Mouse (Mus musculus) neural tube, embryonic 12.5 days (tissue): ENCODE results near the gene Chst15. TPM values are rescaled to one million over a fixed set of nuclear protein-coding genes. Genes with fewer than 3 reads are reported as not detected.

Source experiments
- ATAC-seq: fragments of 200-750 bp; cut with Nextera tagmentation; 2 replicates; pipeline ENCODE4 v1.8.0; 2017; ENCODE audit warnings: low read depth, mild to moderate bottlenecking, moderate TSS enrichment, moderate library complexity; ENCODE audit not compliant: low FRiP score
- H3K27ac ChIP-seq: fragments of 300-500 bp; sonication (generic); 2 replicates; pipeline ENCODE4 v1.5.1; 2016
- H3K27me3 ChIP-seq: fragments of 300-500 bp; sonication (generic); replicated peaks from 2 replicates; pipeline ENCODE4 v1.6.1; 2016; ENCODE audit warnings: mild to moderate bottlenecking
- H3K36me3 ChIP-seq: fragments of 300-500 bp; sonication (generic); 2 replicates; pipeline ENCODE4 v1.6.1; 2016; ENCODE audit warnings: mild to moderate bottlenecking
- H3K4me1 ChIP-seq: fragments of 300-500 bp; sonication (generic); 2 replicates; pipeline ENCODE4 v1.6.1; 2016
- H3K4me2 ChIP-seq: fragments of 300-500 bp; sonication (generic); replicated peaks from 2 replicates; pipeline ENCODE4 v1.6.1; 2016; ENCODE audit warnings: mild to moderate bottlenecking
- H3K4me3 ChIP-seq: fragments of 300-500 bp; sonication (generic); 2 replicates; pipeline ENCODE4 v1.5.1; 2016
- H3K9ac ChIP-seq: fragments of 300-500 bp; sonication (generic); 2 replicates; pipeline ENCODE4 v1.6.1; 2016; ENCODE audit warnings: mild to moderate bottlenecking
- H3K9me3 ChIP-seq: fragments of 300-500 bp; sonication (generic); 2 replicates; pipeline ENCODE4 v1.6.1; 2016; ENCODE audit warnings: mild to moderate bottlenecking
- WGBS: fragments of 180-500 bp; shearing (Covaris S2); methylation state at CpG from one replicate; pipeline ENCODE4 v1.1.7; 2016; 5-methylcytosine and 5-hydroxymethylcytosine counted together
- polyA plus RNA-seq: library from polyadenylated mRNA; unstranded; fragments of >200 nt; fragmentation: Nextera tagmentation; extraction: Ambion mirVana; gene quantifications from 2 replicates; pipeline ENCODE4 v1.2.1, GENCODE M21; 2016

Gene Chst15
- polyA plus RNA-seq, 1 experiment from 2014 or later = 35.7 TPM

DNA sequence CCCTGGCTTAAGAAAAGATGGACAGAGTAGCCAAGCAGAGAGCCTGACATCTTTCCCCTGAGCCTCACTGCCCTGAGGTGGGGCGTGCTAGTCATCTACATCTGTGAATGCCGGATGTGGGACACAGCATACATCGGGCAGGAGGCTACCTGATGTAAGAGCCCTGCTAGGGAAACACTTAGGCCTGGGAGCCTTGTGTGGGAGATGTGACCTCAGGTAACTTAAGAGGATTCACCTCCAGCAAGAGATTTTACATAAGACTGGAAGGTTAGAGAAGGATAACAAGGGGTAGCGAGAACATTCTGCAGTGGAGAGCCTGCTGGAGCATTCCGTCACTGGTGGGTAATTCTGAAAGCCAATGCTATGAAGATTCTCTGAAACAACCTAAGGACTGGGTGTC, 69.9 kb downstream of the Chst15 start:
- Histone ChIP-seq H3K27ac (peak overlapping the region; percentile 81), H3K9ac (no peak overlapping the region), H3K9me3 (no peaks in the 10 kb centered on the region), H3K27me3 (no peaks in the 10 kb centered on the region), H3K4me2 (peak overlapping the region; percentile 12), H3K4me3 (no peak overlapping the region), H3K36me3 (peaks cover 36% of the 10 kb centered on the region), H3K4me1 (peaks cover 38% of the 10 kb centered on the region)
- 37% methylated on average over 5 of the region's 5 CpGs for WGBS
- 0 out of 2 replicates have a peak, but pooled peaks have one; percentile 11 for ATAC-seq

DNA sequence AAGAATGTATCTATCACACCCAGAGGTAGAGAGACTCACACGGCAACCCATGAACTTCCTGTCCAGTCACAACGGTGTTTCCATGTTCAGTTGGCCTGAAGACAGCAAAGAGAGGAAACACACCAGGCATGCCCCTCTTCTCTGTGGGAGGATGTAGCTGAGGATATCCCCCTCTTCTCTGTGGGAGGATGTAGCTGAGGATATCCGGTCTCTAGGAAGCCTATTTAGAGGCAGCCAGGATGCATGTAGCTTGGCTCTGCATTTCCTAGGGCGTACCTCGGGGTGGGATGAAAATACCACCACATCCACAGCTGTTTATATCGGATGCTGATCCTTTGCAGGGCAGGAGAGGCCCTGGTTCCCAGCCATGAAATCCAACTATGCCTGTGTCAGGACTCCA, 71.3 kb downstream of the Chst15 start:
- Histone ChIP-seq H3K9ac (0 out of 2 replicates have a peak overlapping the region, but pooled peaks have one; percentile 8), H3K4me2 (no peak overlapping the region), H3K27ac (no peak overlapping the region), H3K36me3 (peaks cover 49% of the 10 kb centered on the region), H3K27me3 (no peaks in the 10 kb centered on the region), H3K4me1 (peaks cover 38% of the 10 kb centered on the region), H3K4me3 (no peak overlapping the region), H3K9me3 (no peaks in the 10 kb centered on the region)
- ATAC-seq = no peak
- WGBS = 84% methylated on average over 6 of the region's 6 CpGs

DNA sequence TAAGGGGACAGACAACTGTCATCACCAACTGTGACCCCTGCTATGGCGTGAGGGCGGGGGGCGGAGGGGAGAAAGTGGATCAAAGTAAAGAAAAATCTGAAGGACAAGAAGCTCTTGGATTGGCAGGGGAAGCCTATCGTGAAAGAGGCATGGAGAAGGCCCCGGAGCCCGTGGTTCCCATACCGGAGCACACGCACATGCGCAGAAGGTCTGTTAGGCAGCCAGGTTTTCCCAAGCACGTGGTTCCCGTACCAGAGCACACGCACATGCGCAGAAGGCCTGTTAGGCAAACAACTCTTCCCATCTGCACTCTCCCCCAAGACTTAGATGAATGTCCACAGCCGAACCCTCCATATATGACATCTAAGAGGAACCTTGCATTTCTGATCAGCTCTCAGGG, 72.4 kb downstream of the Chst15 start:
- H3K9ac ChIP-seq = no peak overlapping the region
- no peak overlapping the region for H3K4me3 ChIP-seq
- WGBS = 93% methylated on average over 14 of the region's 14 CpGs
- no peaks in the 10 kb centered on the region for H3K9me3 ChIP-seq
- peaks cover 34% of the 10 kb centered on the region for H3K4me1 ChIP-seq
- H3K27me3 ChIP-seq = no peaks in the 10 kb centered on the region
- H3K36me3 ChIP-seq = peaks cover 55% of the 10 kb centered on the region
- H3K4me2 ChIP-seq = no peak overlapping the region
- no peak for ATAC-seq
- no peak overlapping the region for H3K27ac ChIP-seq

DNA sequence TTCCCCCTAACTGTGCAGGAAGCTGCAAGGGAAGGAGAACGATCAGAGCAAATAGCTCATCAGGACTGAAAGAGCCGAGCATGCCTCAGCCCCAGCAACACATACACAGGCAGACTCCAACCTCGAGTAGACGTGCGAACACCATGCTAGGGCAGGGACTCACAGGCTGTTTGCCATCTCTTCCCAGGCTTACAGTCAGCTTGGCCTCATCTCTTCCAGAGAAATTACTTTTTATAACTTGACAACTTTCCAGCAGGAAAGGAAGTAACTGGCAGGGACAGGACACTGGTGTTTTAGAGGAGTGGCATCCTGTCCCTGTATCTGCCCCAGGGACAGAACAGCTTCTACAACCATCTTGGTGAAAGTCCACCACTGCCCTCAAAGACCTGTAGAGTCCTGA, 73.8 kb downstream of the Chst15 start:
- WGBS = 84% methylated on average over 5 of the region's 5 CpGs
- H3K4me1 ChIP-seq = peaks cover 23% of the 10 kb centered on the region
- H3K9ac ChIP-seq = no peak overlapping the region
- peaks cover 65% of the 10 kb centered on the region for H3K36me3 ChIP-seq
- ATAC-seq = no peak
- no peaks in the 10 kb centered on the region for H3K27me3 ChIP-seq
- no peak overlapping the region for H3K27ac ChIP-seq
- no peak overlapping the region for H3K4me2 ChIP-seq
- no peaks in the 10 kb centered on the region for H3K9me3 ChIP-seq
- no peak overlapping the region for H3K4me3 ChIP-seq

DNA sequence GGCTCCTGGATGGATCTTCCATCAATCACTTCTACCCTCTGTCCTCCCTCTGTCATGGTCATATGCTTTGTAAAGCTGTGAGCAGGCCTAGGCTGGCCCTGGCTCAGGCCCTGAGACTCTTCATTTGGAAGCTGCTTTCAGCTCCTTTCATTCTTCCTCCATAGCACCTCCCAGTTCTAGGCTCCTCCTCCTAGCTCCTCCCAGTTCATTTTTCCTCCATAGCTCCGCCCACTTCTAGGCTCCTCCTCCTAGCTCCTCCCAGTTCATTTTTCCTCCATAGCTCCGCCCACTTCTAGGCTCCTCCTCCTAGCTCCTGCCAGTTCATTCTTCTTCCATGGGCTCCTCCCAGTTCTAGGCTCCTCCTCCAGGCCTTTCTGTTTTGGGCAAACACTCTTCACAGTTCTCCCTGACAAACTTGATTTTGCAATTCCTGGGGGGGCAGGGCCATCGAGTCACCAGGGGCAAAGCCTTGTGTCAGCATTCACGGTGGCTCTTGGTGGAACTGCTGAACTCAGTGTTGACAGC, 74.3 kb downstream of the Chst15 start:
- H3K4me3 ChIP-seq = no peak overlapping the region
- H3K4me2 ChIP-seq = no peak overlapping the region
- 48% methylated on average over 4 of the region's 4 CpGs for WGBS
- ATAC-seq = peak; percentile 43; the same call in 1 of the 2 replicates
- no peak overlapping the region for H3K27ac ChIP-seq
- no peaks in the 10 kb centered on the region for H3K9me3 ChIP-seq
- H3K9ac ChIP-seq = no peak overlapping the region
- peaks cover 17% of the 10 kb centered on the region for H3K4me1 ChIP-seq
- peaks cover 71% of the 10 kb centered on the region for H3K36me3 ChIP-seq
- no peaks in the 10 kb centered on the region for H3K27me3 ChIP-seq

DNA sequence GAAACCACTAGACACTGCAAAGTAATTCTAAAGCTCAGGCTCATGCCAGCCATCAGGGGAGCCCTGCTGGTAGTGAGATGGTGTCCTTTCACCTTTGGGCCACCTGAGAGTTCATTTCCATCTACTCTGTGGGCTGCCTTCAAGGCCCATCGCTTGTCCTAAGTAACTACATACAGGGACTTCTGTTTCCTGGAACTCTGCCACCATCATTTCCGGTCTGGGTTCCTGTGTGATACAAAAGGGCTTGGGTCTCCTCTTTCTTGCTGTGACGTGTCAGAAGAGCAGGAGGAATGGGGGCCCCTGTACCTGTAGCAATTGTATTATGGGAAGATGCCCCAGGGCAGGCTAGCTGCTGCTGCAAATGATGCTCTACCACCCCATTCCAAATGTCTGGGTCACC, 78.1 kb downstream of the Chst15 start:
- H3K27ac ChIP-seq = no peak overlapping the region
- H3K9ac ChIP-seq = no peak overlapping the region
- peaks cover 73% of the 10 kb centered on the region for H3K36me3 ChIP-seq
- H3K4me2 ChIP-seq = no peak overlapping the region
- no peaks in the 10 kb centered on the region for H3K27me3 ChIP-seq
- no peaks in the 10 kb centered on the region for H3K4me1 ChIP-seq
- H3K9me3 ChIP-seq = no peaks in the 10 kb centered on the region
- WGBS = 95% methylated on average over 3 of the region's 3 CpGs
- H3K4me3 ChIP-seq = no peak overlapping the region
- ATAC-seq = no peak

DNA sequence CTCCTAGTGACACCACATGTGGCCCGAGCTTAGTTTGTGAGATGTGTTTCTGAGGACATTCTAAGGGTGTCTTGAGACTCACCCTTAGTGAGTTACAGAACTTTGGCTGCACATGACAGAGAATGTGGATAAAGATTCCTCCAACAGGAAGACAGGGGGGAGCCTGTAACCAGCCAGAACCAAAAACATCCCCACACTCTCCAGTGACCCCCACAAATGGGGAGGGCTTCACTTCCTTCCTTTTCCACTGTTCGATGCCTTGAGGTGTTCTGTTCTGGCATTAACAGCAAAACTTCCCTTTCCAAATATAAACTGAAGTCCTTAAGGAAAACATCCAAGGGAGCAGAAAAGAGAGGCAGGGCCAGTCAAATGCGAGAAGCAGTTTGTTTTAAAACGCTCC, 79.8 kb downstream of the Chst15 start:
- WGBS = 77% methylated on average over 4 of the region's 4 CpGs
- Histone ChIP-seq H3K4me1 (peaks cover 3% of the 10 kb centered on the region; the same call in 1 of the 2 replicates), H3K27ac (no peak overlapping the region), H3K4me3 (no peak overlapping the region), H3K9ac (no peak overlapping the region), H3K9me3 (no peaks in the 10 kb centered on the region), H3K27me3 (no peaks in the 10 kb centered on the region), H3K36me3 (peaks cover 57% of the 10 kb centered on the region), H3K4me2 (no peak overlapping the region)
- no peak for ATAC-seq

DNA sequence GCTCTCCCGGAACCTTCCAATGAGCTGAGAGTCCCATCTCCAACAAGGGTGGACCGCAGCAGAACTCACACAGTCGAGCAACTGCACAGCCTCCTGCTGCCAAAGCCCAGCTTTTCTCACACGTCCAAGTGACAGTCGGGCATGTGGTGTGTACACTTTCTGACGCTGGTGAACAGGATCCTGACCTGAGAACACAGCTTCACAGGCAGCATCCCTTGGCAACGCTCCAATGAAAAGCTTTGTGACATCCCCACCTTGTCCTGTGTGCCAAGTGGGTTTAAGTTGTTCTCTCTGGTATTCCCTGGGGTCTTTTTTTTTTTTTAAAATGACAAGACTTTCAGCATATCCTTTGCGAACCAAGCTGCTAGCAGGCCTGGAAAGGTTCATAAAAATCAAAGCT, 80.2 kb downstream of the Chst15 start:
- no peak overlapping the region for H3K9ac ChIP-seq
- no peak overlapping the region for H3K4me3 ChIP-seq
- H3K4me1 ChIP-seq = peaks cover 3% of the 10 kb centered on the region; the same call in 1 of the 2 replicates
- peaks cover 53% of the 10 kb centered on the region for H3K36me3 ChIP-seq
- H3K27me3 ChIP-seq = no peaks in the 10 kb centered on the region
- H3K27ac ChIP-seq = no peak overlapping the region
- no peak overlapping the region for H3K4me2 ChIP-seq
- ATAC-seq = no peak
- H3K9me3 ChIP-seq = no peaks in the 10 kb centered on the region
- 79% methylated on average over 8 of the region's 8 CpGs for WGBS

DNA sequence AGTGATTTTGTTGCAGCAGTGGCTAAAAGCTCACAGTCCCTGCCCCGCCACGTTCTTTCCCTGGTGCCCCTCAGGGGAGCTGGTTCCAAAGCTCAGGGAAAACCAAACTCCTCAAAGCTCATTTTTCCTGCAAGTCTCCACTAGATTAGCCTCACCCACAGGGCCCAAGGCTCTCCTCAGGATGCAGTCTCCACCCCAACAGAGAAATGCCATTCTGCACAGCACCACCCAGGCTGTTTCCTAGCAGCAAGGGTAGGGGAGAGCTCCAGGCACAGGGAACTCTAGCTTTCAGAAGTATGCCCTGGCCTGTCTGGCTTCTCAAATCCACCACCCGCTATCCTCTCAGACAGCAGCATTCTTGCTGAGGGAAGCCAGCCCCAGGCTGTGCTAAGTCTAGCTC, 82.8 kb downstream of the Chst15 start:
- H3K9ac ChIP-seq = no peak overlapping the region
- no peak overlapping the region for H3K27ac ChIP-seq

DNA sequence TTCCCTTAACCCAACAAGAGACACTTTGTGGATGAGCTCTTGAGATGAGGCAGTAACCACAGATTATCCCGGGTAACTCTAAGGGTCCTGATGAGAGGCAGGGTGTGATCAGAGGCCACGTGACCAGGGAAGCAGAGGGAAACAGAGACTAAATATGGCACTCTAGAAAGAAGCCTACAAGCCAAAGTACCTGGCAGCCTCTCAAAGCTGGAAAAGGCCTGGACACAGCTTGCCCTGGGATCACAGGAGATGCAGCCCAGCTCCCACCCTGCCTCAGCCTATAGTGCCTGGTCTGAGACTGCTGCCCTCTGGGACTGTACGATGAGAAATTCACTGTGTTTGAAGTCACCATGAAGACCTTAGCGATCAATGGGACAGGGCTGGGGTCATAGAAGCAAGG, 83.3 kb downstream of the Chst15 start:
- Histone ChIP-seq H3K4me1 (peaks cover 3% of the 10 kb centered on the region; the same call in 1 of the 2 replicates), H3K36me3 (peaks cover 30% of the 10 kb centered on the region), H3K27ac (no peak overlapping the region), H3K4me2 (no peak overlapping the region), H3K9ac (no peak overlapping the region), H3K9me3 (no peaks in the 10 kb centered on the region), H3K27me3 (no peaks in the 10 kb centered on the region), H3K4me3 (no peak overlapping the region)
- 84% methylated on average over 4 of the region's 4 CpGs for WGBS
- ATAC-seq = no peak

More for the DNA sequence above, 82.8 kb downstream of the Chst15 start:
- Histone ChIP-seq H3K4me2 (no peak overlapping the region), H3K27me3 (no peaks in the 10 kb centered on the region), H3K4me1 (peaks cover 3% of the 10 kb centered on the region; the same call in 1 of the 2 replicates), H3K4me3 (no peak overlapping the region), H3K9me3 (no peaks in the 10 kb centered on the region), H3K36me3 (peaks cover 35% of the 10 kb centered on the region)
- WGBS = 73% methylated on average over 3 of the region's 3 CpGs
- no peak for ATAC-seq

DNA sequence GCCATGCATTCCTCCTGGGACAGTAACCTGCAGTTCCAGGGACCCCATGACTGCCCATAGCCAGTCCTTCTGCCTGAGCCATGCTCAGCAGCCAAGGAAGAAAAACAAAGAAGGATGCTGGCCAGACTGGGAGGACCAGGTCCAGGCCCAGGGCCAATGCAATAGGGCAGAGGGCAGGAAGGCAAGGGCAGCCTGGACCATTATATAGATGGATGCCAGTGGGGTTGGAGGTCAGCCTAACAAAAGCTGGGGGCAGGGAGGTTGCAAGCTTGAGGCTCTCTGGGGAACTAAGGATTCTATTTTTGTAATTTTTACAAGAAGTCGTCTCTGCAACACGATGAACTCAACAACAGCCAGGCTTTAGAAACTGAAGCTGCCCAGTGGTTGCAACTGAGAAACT, 84.1 kb downstream of the Chst15 start:
- no peak overlapping the region for H3K4me2 ChIP-seq
- no peak overlapping the region for H3K4me3 ChIP-seq
- WGBS = 16% methylated on average over 2 of the region's 2 CpGs

DNA sequence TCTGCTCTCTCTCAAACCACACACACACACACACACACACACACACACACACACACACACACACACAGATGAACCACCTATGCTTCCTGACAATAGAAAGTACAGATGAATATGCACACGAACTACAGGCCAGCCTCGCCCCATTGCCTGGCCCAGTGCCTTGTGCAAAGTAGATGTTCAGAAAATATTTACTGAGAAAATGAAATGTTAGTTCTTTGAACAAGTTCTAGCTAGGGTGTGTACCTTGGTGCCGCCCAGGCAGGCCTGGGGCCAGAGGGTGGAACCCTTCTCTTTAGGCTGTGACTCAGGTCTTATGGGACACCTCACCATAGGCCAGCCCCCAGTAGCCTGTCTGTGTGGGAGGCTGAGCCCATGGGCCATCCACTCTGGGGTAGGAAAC, 85.6 kb downstream of the Chst15 start:
- ATAC-seq = no peak
- 96% methylated on average over 3 of the region's 3 CpGs for WGBS
- H3K4me1 ChIP-seq = peaks cover 3% of the 10 kb centered on the region; the same call in 1 of the 2 replicates

More for the DNA sequence above, 84.1 kb downstream of the Chst15 start:
- Histone ChIP-seq H3K9me3 (no peaks in the 10 kb centered on the region), H3K27me3 (no peaks in the 10 kb centered on the region), H3K27ac (no peak overlapping the region), H3K4me1 (peaks cover 3% of the 10 kb centered on the region; the same call in 1 of the 2 replicates), H3K36me3 (peaks cover 24% of the 10 kb centered on the region), H3K9ac (no peak overlapping the region)
- ATAC-seq = no peak

DNA sequence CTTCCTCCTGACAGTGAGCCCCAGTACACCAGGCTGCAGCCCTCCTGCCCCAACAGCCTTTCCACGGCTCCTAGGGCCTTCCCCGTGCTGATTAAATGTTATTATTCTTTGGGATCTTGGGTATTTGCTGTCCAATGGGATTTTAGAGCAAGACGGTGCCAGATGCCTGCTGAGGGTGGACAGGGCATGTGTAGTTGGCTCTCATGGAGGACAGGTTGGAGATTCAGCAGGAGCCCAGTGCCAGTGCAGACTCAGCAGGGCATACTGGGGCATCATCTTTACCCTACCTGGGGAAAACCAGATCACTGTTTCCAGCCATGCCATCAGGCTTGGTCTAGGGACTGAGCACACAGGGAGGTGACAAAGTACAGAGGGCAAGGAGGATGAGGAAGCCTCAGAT, 86.1 kb downstream of the Chst15 start:
- Histone ChIP-seq H3K4me3 (no peak overlapping the region), H3K4me1 (peaks cover 3% of the 10 kb centered on the region; the same call in 1 of the 2 replicates), H3K27ac (no peak overlapping the region), H3K9me3 (no peaks in the 10 kb centered on the region), H3K36me3 (peaks cover 6% of the 10 kb centered on the region), H3K4me2 (no peak overlapping the region), H3K9ac (no peak overlapping the region), H3K27me3 (no peaks in the 10 kb centered on the region)
- no peak for ATAC-seq
- 83% methylated on average over 3 of the region's 3 CpGs for WGBS

More for the DNA sequence above, 85.6 kb downstream of the Chst15 start:
- H3K27me3 ChIP-seq = no peaks in the 10 kb centered on the region
- peaks cover 11% of the 10 kb centered on the region for H3K36me3 ChIP-seq
- H3K27ac ChIP-seq = no peak overlapping the region
- H3K9me3 ChIP-seq = no peaks in the 10 kb centered on the region
- no peak overlapping the region for H3K4me3 ChIP-seq
- no peak overlapping the region for H3K4me2 ChIP-seq
- H3K9ac ChIP-seq = no peak overlapping the region
